Mouse (Mus musculus) urinary bladder, postnatal 0 days (tissue): ENCODE measurements around the gene Ncam2. TPM values are rescaled to one million over a fixed set of nuclear protein-coding genes. Genes with fewer than 3 reads are reported as not detected.

Experiments used
- polyA plus RNA-seq: library from polyadenylated mRNA; unstranded; fragments of >200 nt; fragmentation: Nextera tagmentation; extraction: Ambion mirVana; gene quantifications from 2 replicates; pipeline ENCODE4 v1.2.1, GENCODE M21; 2015

Gene Ncam2
- polyA plus RNA-seq, result 0.23 and 0.25 TPM in 2 replicates

GRCm38 (mm10) chr16:81200201-81201071, at the start of gene Ncam2:
TSS of gene Ncam2 (plus strand) at chr16:81200697.

